Mouse (Mus musculus) lung, adult 2 months (tissue): ENCODE data around the gene Ptpn14.

Experiments used
- CTCF ChIP-seq: fragments of 200-500 bp; IDR thresholded peaks from 2 replicates; pipeline ENCODE4 v1.5.1; 2011; ENCODE audit warnings: mild to moderate bottlenecking, low read length, control low read depth; ENCODE audit not compliant: insufficient read depth
- POLR2A ChIP-seq: fragments of 200-500 bp; IDR thresholded peaks from 2 replicates; pipeline ENCODE4 v1.6.1; 2011; ENCODE audit warnings: low read depth, mild to moderate bottlenecking, control low read depth, low read length, borderline replicate concordance; ENCODE audit errors: extremely low read depth

- no peak for TF ChIP-seq POLR2A
- TF ChIP-seq CTCF = no peak
Observed at GRCm38 (mm10) chr1:189732156-189732555, 4.1 kb downstream of the Ptpn14 start.
